Mouse (Mus musculus) embryonic facial prominence, embryonic 10.5 days (tissue): ENCODE data around the gene Nnmt. TPM values are rescaled to one million over a fixed set of nuclear protein-coding genes. Genes with fewer than 3 reads are reported as not detected.

Source experiments
- DNase-seq: peaks from one replicate; pipeline ENCODE4 v3.0.0-alpha.2; 2017; ENCODE audit warnings: low spot score
- H3K27ac ChIP-seq: fragments of 300-500 bp; sonication (generic); replicated peaks from 2 replicates; pipeline ENCODE4 v1.5.1; 2016; ENCODE audit warnings: mild to moderate bottlenecking
- H3K27me3 ChIP-seq: fragments of 300-500 bp; sonication (generic); replicated peaks from 2 replicates; pipeline ENCODE4 v1.6.1; 2016; ENCODE audit warnings: low read depth, mild to moderate bottlenecking; ENCODE audit not compliant: poor library complexity, severe bottlenecking
- H3K36me3 ChIP-seq: fragments of 300-500 bp; sonication (generic); replicated peaks from 2 replicates; pipeline ENCODE4 v1.6.1; 2016; ENCODE audit warnings: mild to moderate bottlenecking, moderate library complexity
- H3K4me1 ChIP-seq: fragments of 300-500 bp; sonication (generic); 2 replicates; pipeline ENCODE4 v1.6.1; 2016
- H3K4me3 ChIP-seq: fragments of 300-500 bp; sonication (generic); 2 replicates; pipeline ENCODE4 v1.5.1; 2016; ENCODE audit warnings: mild to moderate bottlenecking, moderate library complexity
- H3K9me3 ChIP-seq: fragments of 300-500 bp; sonication (generic); 2 replicates; pipeline ENCODE4 v1.6.1; 2016; ENCODE audit warnings: mild to moderate bottlenecking
- WGBS: fragments of 180-500 bp; shearing (Covaris S2); methylation state at CpG from one replicate; pipeline ENCODE4 v1.1.7; 2016; 5-methylcytosine and 5-hydroxymethylcytosine counted together
- polyA plus RNA-seq: library from polyadenylated mRNA; unstranded; fragments of >200 nt; fragmentation: Nextera tagmentation; extraction: Ambion mirVana; gene quantifications from 2 replicates; pipeline ENCODE4 v1.2.1, GENCODE M21; 2016

Gene Nnmt
- polyA plus RNA-seq, 1 experiment from 2014 or later: 0.61 TPM

- Histone ChIP-seq H3K27ac (no peak overlapping the region), H3K27me3 (peaks cover 12% of the 10 kb centered on the region; the same call in 1 of the 2 replicates), H3K4me3 (no peak overlapping the region), H3K9me3 (no peaks in the 10 kb centered on the region), H3K36me3 (no peaks in the 10 kb centered on the region), H3K4me1 (peaks cover 19% of the 10 kb centered on the region)
- no peak for DNase-seq
- 84% methylated on average over 8 of the region's 8 CpGs for WGBS
These were observed 13.2 kb upstream of the Nnmt start for GRCm38 (mm10) chr9:48618111-48618510.

- Histone ChIP-seq H3K9me3 (no peaks in the 10 kb centered on the region), H3K27ac (no peak overlapping the region), H3K4me1 (peaks cover 19% of the 10 kb centered on the region), H3K4me3 (no peak overlapping the region), H3K36me3 (no peaks in the 10 kb centered on the region), H3K27me3 (peaks cover 14% of the 10 kb centered on the region; the same call in 1 of the 2 replicates)
- WGBS: 86% methylated on average over 3 of the region's 3 CpGs
- no peak for DNase-seq
These were observed 12.6 kb upstream of the Nnmt start for GRCm38 (mm10) chr9:48617511-48618010.

DNA sequence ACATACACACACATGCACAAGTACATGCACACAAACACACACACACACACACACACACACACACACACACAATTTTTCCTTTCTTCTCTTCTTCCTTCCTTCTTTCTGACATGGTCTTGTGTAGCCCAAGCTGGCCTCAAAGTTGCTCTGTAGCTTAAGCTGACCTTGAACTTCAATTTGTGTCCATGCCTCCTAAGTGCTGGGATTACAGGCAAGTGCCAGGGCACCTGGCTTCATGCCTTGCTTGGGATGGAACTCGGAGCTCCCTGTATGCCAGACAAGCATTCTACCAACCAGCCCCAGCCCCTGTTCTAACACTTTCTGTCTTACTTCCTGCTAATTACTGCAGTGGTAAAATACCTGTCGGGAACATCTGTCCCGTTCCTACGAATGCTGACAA is 8.3 kb upstream of the Nnmt start:
- no peaks in the 10 kb centered on the region for H3K36me3 ChIP-seq
- peaks cover 21% of the 10 kb centered on the region for H3K4me1 ChIP-seq
- DNase-seq: no peak
- no peak overlapping the region for H3K4me3 ChIP-seq
- H3K27me3 ChIP-seq: 0 out of 2 replicates have a peak, but pooled peaks cover 7% of the 10 kb centered on the region
- no peak overlapping the region for H3K27ac ChIP-seq
- 87% methylated on average over 4 of the region's 4 CpGs for WGBS
- H3K9me3 ChIP-seq: no peaks in the 10 kb centered on the region

- no peak overlapping the region for H3K27ac ChIP-seq
- H3K27me3 ChIP-seq: 0 out of 2 replicates have a peak, but pooled peaks cover 5% of the 10 kb centered on the region
- no peak overlapping the region for H3K4me3 ChIP-seq
- no peaks in the 10 kb centered on the region for H3K36me3 ChIP-seq
- WGBS: 86% methylated on average over 5 of the region's 5 CpGs
- H3K9me3 ChIP-seq: no peaks in the 10 kb centered on the region
- peaks cover 19% of the 10 kb centered on the region for H3K4me1 ChIP-seq
- DNase-seq: peak; percentile 3
These were observed 7.6 kb upstream of the Nnmt start for GRCm38 (mm10) chr9:48612542-48612941.

DNA sequence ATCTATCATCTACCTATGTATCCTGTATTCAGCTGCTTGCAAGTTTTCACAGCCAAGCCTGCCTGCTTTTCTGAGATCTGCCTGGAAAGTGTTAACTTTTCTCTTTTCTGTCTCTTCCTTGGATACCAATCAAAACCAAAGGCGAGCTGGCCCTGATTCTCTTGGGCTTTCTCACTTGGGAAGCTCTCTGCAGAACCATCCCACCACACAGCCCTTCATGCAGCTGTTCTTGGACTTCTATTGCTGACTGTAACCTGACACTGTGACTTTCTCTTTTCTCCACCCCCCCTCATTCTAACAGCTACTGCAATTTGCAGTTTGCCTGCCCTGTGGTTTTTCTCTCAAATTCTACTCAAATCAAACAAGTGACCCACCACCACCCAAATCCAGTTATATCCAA is 6.1 kb upstream of the Nnmt start:
- Histone ChIP-seq H3K36me3 (no peaks in the 10 kb centered on the region), H3K27ac (no peak overlapping the region), H3K9me3 (no peaks in the 10 kb centered on the region), H3K4me3 (no peak overlapping the region), H3K4me1 (peaks cover 8% of the 10 kb centered on the region), H3K27me3 (0 out of 2 replicates have a peak, but pooled peaks cover 5% of the 10 kb centered on the region)
- WGBS: 33% methylated on average over 1 of the region's 1 CpGs
- peak; percentile 10 for DNase-seq

- peaks cover 11% of the 10 kb centered on the region for H3K4me1 ChIP-seq
- DNase-seq: peak; percentile 4
- H3K36me3 ChIP-seq: no peaks in the 10 kb centered on the region
- no peaks in the 10 kb centered on the region for H3K9me3 ChIP-seq
- no peak overlapping the region for H3K27ac ChIP-seq
- no peak overlapping the region for H3K4me3 ChIP-seq
- 77% methylated on average over 4 of the region's 4 CpGs for WGBS
- H3K27me3 ChIP-seq: 0 out of 2 replicates have a peak, but pooled peaks cover 5% of the 10 kb centered on the region
These were observed 4.8 kb upstream of the Nnmt start for GRCm38 (mm10) chr9:48609734-48610133.

GRCm38 (mm10) chr9:48607417-48607816 is 2.5 kb upstream of the Nnmt start:
- Histone ChIP-seq H3K27ac (no peak overlapping the region), H3K4me3 (no peak overlapping the region), H3K4me1 (peaks cover 11% of the 10 kb centered on the region), H3K9me3 (no peaks in the 10 kb centered on the region), H3K27me3 (0 out of 2 replicates have a peak, but pooled peaks cover under 1% of the 10 kb centered on the region), H3K36me3 (no peaks in the 10 kb centered on the region)
- DNase-seq: no peak
- WGBS: 76% methylated on average over 7 of the region's 7 CpGs

DNA sequence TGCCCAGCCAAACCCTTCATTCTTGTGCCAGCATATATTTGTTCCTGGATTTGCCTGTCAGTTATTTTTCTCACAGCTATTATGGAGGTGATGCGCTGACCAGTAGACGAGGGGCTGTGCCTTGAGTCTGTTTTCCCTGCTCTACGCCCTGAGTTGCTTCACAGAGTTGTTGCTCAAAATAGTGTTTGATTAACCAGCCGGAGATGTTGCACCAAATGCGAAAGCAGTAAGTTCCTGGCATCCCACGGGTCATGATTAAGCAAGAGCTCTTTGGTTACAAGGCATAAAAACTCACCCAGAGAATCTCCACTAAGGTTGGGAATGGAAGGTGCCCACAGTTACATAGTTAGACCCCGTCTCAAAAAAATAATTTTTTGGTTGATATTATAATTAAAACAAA is 1.2 kb upstream of the Nnmt start:
- no peaks in the 10 kb centered on the region for H3K9me3 ChIP-seq
- 90% methylated on average over 7 of the region's 7 CpGs for WGBS
- peaks cover 8% of the 10 kb centered on the region for H3K4me1 ChIP-seq
- DNase-seq: no peak
- H3K36me3 ChIP-seq: no peaks in the 10 kb centered on the region
- no peaks in the 10 kb centered on the region for H3K27me3 ChIP-seq
- no peak overlapping the region for H3K4me3 ChIP-seq
- no peak overlapping the region for H3K27ac ChIP-seq

- 92% methylated on average over 5 of the region's 5 CpGs for WGBS
- Histone ChIP-seq H3K27me3 (no peaks in the 10 kb centered on the region), H3K36me3 (no peaks in the 10 kb centered on the region), H3K4me1 (peaks cover 5% of the 10 kb centered on the region), H3K4me3 (no peak overlapping the region), H3K9me3 (no peaks in the 10 kb centered on the region), H3K27ac (no peak overlapping the region)
- DNase-seq: no peak
These were observed 744 bp upstream of the Nnmt start for GRCm38 (mm10) chr9:48605697-48606096.

GRCm38 (mm10) chr9:48604226-48604625 is 727 bp downstream of the Nnmt start:
- no peak for DNase-seq
- no peaks in the 10 kb centered on the region for H3K9me3 ChIP-seq
- H3K36me3 ChIP-seq: no peaks in the 10 kb centered on the region
- H3K27ac ChIP-seq: no peak overlapping the region
- 61% methylated on average over 1 of the region's 1 CpGs for WGBS
- H3K4me1 ChIP-seq: peaks cover 5% of the 10 kb centered on the region
- H3K27me3 ChIP-seq: no peaks in the 10 kb centered on the region
- no peak overlapping the region for H3K4me3 ChIP-seq

GRCm38 (mm10) chr9:48600881-48601280 is 4.1 kb downstream of the Nnmt start:
- 79% methylated on average over 9 of the region's 9 CpGs for WGBS
- no peaks in the 10 kb centered on the region for H3K27me3 ChIP-seq
- H3K4me3 ChIP-seq: no peak overlapping the region
- no peak for DNase-seq
- no peak overlapping the region for H3K27ac ChIP-seq
- no peaks in the 10 kb centered on the region for H3K36me3 ChIP-seq
- no peaks in the 10 kb centered on the region for H3K9me3 ChIP-seq
- H3K4me1 ChIP-seq: peaks cover 5% of the 10 kb centered on the region

- no peaks in the 10 kb centered on the region for H3K36me3 ChIP-seq
- peaks cover 3% of the 10 kb centered on the region for H3K4me1 ChIP-seq
- 66% methylated on average over 2 of the region's 2 CpGs for WGBS
- no peaks in the 10 kb centered on the region; the same call in 1 of the 2 replicates for H3K27me3 ChIP-seq
- H3K27ac ChIP-seq: no peak overlapping the region
- DNase-seq: no peak
- no peaks in the 10 kb centered on the region for H3K9me3 ChIP-seq
- no peak overlapping the region for H3K4me3 ChIP-seq
These were observed 4.9 kb downstream of the Nnmt start for GRCm38 (mm10) chr9:48600066-48600465.

GRCm38 (mm10) chr9:48597494-48597893 is 7.5 kb downstream of the Nnmt start:
- no peak overlapping the region for H3K4me3 ChIP-seq
- H3K27ac ChIP-seq: no peak overlapping the region
- H3K27me3 ChIP-seq: peaks cover 4% of the 10 kb centered on the region; the same call in 1 of the 2 replicates
- DNase-seq: no peak
- H3K4me1 ChIP-seq: no peaks in the 10 kb centered on the region
- 86% methylated on average over 5 of the region's 5 CpGs for WGBS
- no peaks in the 10 kb centered on the region for H3K9me3 ChIP-seq
- no peaks in the 10 kb centered on the region for H3K36me3 ChIP-seq
